Comparison of ENCODE assay signal across 8 mouse cellular contexts in genomic region chr5:115158040-115158983, GRCm38 (mm10). TPM values are rescaled to one million over a fixed set of nuclear protein-coding genes. Genes with fewer than 3 reads are reported as not detected.
A peak's percentile ranks its signal among the peaks of the same experiment; 100 is the strongest.
DNase-seq lines count a peak whose midpoint lies in the region; ATAC-seq and TF ChIP-seq lines count a peak whose summit lies in the region.

TSS of gene Mlec (minus strand) at chr5:115158179.

- H3K27ac ChIP-seq in bone marrow macrophage, adult 2 months (ENCODE audit: insufficient read depth, low read depth, low read length), result peak within 1 kb of the TSS; percentile 93
- H3K27ac ChIP-seq in embryonic fibroblast, embryonic 13.5 days (ENCODE audit: insufficient read depth, low read length), result peak within 1 kb of the TSS; percentile 99
- peak within 1 kb of the TSS; percentile 97 for H3K27ac ChIP-seq in heart, embryonic 10.5 days
- H3K27ac ChIP-seq in kidney, embryonic 15.5 days, result peak within 1 kb of the TSS; percentile 99

- H3K9ac ChIP-seq in kidney, embryonic 15.5 days, result peak within 1 kb of the TSS; percentile 94

- peak within 1 kb of the TSS; percentile 81 for H3K4me2 ChIP-seq in kidney, embryonic 15.5 days

- H3K4me3 ChIP-seq in bone marrow macrophage, adult 2 months (ENCODE audit: insufficient read depth, low read length), result peak within 1 kb of the TSS; percentile 92
- H3K4me3 ChIP-seq in embryonic fibroblast, embryonic 13.5 days (ENCODE audit: insufficient read depth, low read length), result peak within 1 kb of the TSS; percentile 88
- peak within 1 kb of the TSS; percentile 98 for H3K4me3 ChIP-seq in heart, embryonic 10.5 days
- H3K4me3 ChIP-seq in kidney, embryonic 15.5 days (replicated peaks), result peak within 1 kb of the TSS; percentile 91

- peaks cover 31% of the 10 kb centered on the region for H3K4me1 ChIP-seq in bone marrow macrophage, adult 2 months (ENCODE audit: control insufficient read depth, insufficient read depth, low read length)
- H3K4me1 ChIP-seq in embryonic fibroblast, embryonic 13.5 days (ENCODE audit: control insufficient read depth, insufficient read depth, low read length), result peaks cover 4% of the 10 kb centered on the region; the same call in 1 of the 2 replicates
- H3K4me1 ChIP-seq in heart, embryonic 10.5 days, result peaks cover 62% of the 10 kb centered on the region
- H3K4me1 ChIP-seq in kidney, embryonic 15.5 days, result peaks cover 69% of the 10 kb centered on the region

- TF ChIP-seq CTCF in bone marrow macrophage, adult 2 months (IDR thresholded peaks at IDR 0.05; ENCODE audit: low read depth, low read length), result no peak
- no peak for TF ChIP-seq CTCF in embryonic fibroblast, embryonic 13.5 days (IDR thresholded peaks at IDR 0.05; ENCODE audit: borderline replicate concordance, insufficient read depth, low read length)

- peaks cover 5% of the 10 kb centered on the region; the same call in 1 of the 2 replicates for H3K36me3 ChIP-seq in heart, embryonic 10.5 days
- H3K36me3 ChIP-seq in kidney, embryonic 15.5 days, result peaks cover 7% of the 10 kb centered on the region; the same call in 1 of the 2 replicates

- WGBS in heart, embryonic 10.5 days, result under 1% methylated on average over 71 of the region's 78 CpGs
- under 1% methylated on average over 76 of the region's 78 CpGs for WGBS in kidney, embryonic 15.5 days

- H3K27me3 ChIP-seq in heart, embryonic 10.5 days (ENCODE audit: insufficient read depth, poor library complexity, severe bottlenecking), result no peaks in the 10 kb centered on the region
- no peaks in the 10 kb centered on the region for H3K27me3 ChIP-seq in kidney, embryonic 15.5 days

- peak; percentile 99 for DNase-seq in A20 (ENCODE audit: low read depth, low spot score)
- DNase-seq in heart, embryonic 10.5 days (ENCODE audit: low spot score), result peak; percentile 99
- DNase-seq in liver, result peak; percentile 99
- peak; percentile 99 for DNase-seq in spleen, postnatal 4 days (ENCODE audit: low spot score in 2 of 2)

- ATAC-seq in kidney, embryonic 15.5 days (replicated peaks; ENCODE audit: low FRiP score), result peak; percentile 98
- ATAC-seq in monocyte, adult 5-6 weeks (replicated peaks; ENCODE audit: insufficient number of reproducible peaks, low FRiP score, low TSS enrichment, poor library complexity, severe bottlenecking), result peak; percentile 84

- no peak for TF ChIP-seq POLR2A in bone marrow macrophage, adult 2 months (IDR thresholded peaks at IDR 0.05; ENCODE audit: borderline replicate concordance, low read depth, low read length)
- TF ChIP-seq POLR2A in embryonic fibroblast, embryonic 13.5 days (IDR thresholded peaks at IDR 0.05; ENCODE audit: low read depth, low read length), result peak; percentile 96

- H3K9me3 ChIP-seq in heart, embryonic 10.5 days, result no peaks in the 10 kb centered on the region
- H3K9me3 ChIP-seq in kidney, embryonic 15.5 days (replicated peaks), result no peaks in the 10 kb centered on the region

RNA-seq across cellular contexts. Expression of gene Mlec, which starts in this region (rescaled TPM):
- polyA plus RNA-seq in bone marrow macrophage, adult 2 months (2012; ENCODE audit: insufficient read depth, insufficient read length, missing spikeins), result 54.3 and 60.3 TPM in 2 replicates
- 182 and 220 TPM in 2 replicates for polyA plus RNA-seq in embryonic fibroblast, embryonic 13.5 days (2011; ENCODE audit: insufficient read length, low read depth, missing spikeins)
- polyA plus RNA-seq in heart, embryonic 10.5 days (2016; fragmentation: Nextera tagmentation; extraction: Ambion mirVana), result 110 and 113 TPM in 2 replicates
- polyA plus RNA-seq in kidney, embryonic 15.5 days (2015; fragmentation: Nextera tagmentation; extraction: Ambion mirVana), result 84.7 and 97.3 TPM in 2 replicates
- total RNA-seq in monocyte, adult 5-6 weeks (2017), result 59.6 to 65.0 TPM (median 62.6 TPM) in 3 replicates

Comparison
In these comparisons a context has a peak if more than half of its experiments do, and no peak if none do; other contexts are left out.
1. Peak in every context shown above with its lines: DNase-seq, ATAC-seq, H3K4me3 ChIP-seq and H3K27ac ChIP-seq.